Mouse (Mus musculus): ENCODE measurements at regions not wholly inside any gene's neighbourhood (a gene's known extent, or its start where the extent isn't known, plus 50 kb on each side); places are given as distances from the start of the nearest gene placed in this dataset.

DNA sequence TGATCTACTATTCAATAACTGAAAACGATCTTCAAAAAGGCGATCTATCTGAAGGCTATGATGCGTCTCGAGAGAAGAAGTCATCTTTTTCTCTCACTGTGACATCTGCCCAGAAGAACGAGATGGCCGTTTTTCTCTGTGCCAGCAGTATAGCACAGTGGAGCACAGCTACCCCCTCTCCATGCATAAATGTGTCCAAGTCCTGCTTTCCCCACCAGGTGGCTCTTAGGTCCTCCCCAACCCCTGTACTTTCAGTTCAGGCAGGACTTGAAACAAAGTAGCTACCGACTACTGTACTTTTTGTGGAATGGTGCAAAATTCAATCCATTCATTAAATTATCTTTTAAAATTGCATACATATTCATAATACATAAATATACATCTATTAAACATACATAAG, 123.2 kb upstream of the Try4 start:
- TF ChIP-seq EP300 (optimal IDR thresholded peaks at IDR 0.05) (no peak), CTCF (IDR thresholded peaks at IDR 0.05; ENCODE audit: low read depth) (peak; percentile 12; the same call in 1 of the 2 replicates)
